Mouse (Mus musculus): ENCODE data around the gene Rbfox3.

DNA sequence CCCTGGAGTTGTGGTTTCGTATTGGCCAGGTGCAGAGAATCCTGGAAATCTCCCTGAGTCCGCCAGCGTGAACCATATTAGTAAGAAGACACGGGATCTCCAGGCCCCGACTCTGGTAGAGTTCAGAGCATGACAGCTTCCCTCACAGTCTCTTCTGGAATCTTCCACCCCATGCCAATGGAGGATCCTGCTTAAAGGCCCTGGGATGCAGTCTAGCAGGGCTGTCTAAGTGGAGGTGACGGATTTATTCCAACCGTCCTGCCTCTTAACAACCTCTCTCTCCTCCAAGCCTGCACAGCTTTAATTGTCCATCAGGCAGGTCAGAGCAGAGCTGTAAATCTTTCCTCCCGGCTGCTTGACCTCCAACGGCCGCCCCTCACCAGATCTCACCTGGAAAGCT is 13.2 kb downstream of the Rbfox3 start:
- TF ChIP-seq CTCF (IDR thresholded peaks at IDR 0.05; ENCODE audit: control insufficient read depth, insufficient read depth, low read length) (no peak), POLR2A (IDR thresholded peaks at IDR 0.05; ENCODE audit: borderline replicate concordance, control insufficient read depth, low read depth, low read length) (no peak)
